Mouse (Mus musculus) cerebellum, adult 9-11 months (tissue): ENCODE data around the gene Nt5dc2.

Experiments used
- DNase-seq: peaks from one replicate; pipeline ENCODE4 v3.0.0; 2022

The Nt5dc2 gene

DNA sequence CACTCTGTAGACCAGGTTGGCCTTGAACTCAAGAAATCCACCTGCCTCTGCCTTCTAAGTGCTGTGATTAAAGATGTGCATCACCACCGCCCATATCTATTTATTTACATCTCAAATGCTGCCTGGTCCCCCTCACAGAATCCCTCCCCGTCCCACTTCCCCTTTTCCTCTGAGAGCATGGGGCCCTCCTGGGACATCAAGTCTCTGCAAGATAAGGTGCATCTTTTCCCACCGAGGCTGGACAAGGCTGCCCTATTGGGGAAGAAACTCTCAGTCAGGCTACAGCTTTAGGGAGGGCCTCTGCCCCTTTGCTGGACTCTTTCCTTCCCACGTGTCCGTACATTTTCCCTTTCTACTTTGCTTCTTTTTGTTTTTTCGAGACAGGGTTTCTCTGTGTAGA is 38.7 kb downstream of the Nt5dc2 start:
- DNase-seq = peak; percentile 17

DNA sequence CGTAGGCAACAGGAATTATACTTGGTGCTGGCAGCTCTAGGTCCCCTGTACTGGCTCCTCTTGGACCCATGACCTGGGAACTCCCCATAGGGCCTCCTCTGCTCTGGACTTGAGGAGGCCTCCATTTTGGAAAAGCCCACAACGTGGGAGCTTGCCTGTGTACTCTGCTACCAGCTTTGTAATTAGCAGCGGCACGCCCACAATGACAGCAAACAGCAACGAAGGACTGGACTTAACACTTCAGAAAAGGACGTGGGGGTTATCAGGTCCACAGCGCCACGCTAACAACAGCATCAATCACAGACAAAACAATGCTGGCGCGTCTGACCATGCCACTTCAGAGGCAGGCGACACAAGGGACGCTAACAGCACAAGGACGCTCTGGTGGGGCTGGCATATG is 40.1 kb downstream of the Nt5dc2 start:
- no peak for DNase-seq

DNA sequence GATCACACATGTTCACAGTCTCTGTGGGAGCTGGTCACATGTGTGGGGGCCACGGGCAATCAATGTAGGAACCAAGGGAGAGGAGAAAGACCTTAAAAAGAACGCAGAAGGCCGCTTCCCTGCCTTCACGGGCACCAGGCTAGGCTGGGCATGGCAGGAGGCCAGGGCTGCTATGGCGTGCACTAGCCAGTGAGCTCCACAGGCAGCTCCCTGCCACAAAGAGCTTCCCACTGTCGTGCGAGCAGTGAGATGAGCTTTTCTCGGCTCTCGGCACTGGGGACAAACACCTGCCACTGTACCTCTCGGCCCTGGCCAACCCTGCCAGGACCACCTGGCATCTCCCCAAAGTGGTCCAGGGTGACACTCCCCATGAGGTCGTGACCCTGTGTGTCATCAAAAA is 40.5 kb downstream of the Nt5dc2 start:
- peak; percentile 76 for DNase-seq

DNA sequence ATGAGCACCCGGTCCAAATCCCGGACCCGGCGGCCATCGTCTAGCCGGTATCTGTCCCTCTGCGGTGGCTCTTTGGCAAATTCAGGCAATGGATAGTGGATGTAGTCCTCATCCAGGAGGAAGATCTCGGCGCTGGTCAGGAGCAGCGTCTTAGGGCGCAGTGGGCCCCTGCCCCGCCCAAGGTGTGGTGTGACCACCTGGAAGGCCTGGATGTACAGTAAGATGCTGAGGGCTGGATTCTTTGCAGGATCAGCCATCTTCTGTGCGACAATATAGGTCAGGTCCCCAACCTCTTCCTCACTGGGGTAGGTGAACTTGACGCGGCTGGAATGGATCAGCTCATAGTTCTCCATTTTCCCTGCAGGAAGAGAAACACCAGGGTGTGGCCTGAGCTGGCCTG is 41.0 kb downstream of the Nt5dc2 start:
- no peak for DNase-seq

DNA sequence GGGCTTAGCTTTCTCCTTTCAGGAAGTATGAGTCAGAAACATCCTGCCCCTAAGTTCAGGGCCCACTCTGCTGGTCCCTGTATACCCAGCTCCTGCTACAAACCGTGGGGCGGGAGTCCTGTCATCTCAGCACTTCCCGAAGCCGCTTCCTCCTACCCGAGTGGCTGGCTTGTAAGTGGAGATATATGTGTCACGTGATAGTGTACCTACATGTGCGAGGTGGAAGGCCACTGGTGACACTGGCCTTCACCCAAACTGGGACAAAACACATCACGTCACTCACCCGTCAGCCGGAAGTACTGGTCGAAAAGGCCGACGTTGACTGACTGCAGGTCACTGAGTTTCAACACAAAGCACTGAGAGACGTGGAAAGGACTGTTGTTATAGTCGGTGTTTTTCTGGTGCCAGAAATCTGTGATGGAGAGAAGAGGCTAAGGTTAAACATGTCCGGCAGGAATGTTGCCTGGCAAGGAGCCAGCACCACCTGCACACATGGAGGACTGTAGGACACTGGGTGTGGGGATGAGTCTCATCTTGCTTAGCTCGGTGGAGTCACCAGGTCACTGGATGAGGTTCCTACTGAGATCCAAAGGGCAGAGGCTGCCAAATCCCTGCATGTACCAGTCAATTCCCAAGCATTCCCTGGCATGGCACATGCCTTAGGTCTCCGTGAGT is 42.1 kb downstream of the Nt5dc2 start:
- DNase-seq = peak; percentile 78

DNA sequence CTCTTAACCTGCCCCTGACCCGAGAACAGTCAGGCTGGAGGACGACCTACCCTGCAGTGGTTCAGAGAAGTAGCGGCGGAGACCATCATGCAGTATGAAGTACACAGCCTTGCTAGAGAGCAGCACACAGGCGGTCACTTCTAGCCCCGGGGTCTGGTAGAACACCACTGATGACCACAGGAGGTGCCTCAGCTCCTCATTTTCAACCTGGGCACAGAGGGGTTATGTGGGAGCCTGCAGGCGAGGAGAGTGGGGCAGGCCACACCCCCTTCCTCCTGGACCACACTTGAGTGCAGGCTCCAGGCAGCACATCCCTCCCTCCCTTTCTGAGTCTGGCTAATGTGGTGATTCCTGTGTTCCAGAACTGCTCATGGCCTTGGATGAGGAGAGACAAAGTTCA is 42.7 kb downstream of the Nt5dc2 start:
- DNase-seq = no peak

DNA sequence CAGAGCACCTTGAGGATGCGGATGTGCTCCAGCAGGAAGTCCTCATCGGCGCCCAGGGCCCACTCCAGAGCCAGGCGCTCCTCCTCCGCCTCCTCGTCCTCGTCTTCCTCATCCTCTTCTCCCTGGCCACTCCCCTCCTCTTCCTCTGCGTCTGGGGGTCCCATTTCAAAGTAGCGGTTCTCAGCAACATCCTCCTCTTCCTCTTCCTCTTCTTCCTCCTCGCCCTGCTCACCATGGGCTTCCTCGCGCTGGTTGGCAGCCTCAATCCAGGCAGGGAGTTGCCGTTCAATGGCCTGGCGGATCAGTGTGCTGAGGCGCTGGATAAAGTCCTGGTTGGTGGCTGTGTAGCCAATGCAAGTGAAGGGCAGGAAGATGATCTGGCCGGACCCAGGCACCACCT is 46.4 kb downstream of the Nt5dc2 start:
- DNase-seq = no peak

DNA sequence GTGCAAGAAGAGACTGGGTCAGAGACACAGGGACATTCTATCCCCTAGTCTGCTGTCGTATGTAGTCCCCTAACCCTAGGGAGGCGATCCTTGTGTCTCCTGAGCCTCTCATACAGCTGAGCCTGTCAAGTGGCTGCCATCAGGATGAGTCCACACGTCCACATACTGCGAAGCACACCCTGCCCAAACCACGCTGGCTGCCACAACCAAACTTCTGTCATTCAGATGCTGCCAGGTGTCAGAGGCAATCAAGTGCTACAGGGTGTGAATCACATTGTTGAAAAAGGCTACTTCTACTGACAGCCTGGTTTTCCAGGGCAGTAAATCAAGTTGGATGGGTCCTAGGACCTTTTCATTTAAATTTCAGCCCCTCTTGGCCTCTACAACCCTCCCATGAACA is 46.9 kb downstream of the Nt5dc2 start:
- DNase-seq = no peak

DNA sequence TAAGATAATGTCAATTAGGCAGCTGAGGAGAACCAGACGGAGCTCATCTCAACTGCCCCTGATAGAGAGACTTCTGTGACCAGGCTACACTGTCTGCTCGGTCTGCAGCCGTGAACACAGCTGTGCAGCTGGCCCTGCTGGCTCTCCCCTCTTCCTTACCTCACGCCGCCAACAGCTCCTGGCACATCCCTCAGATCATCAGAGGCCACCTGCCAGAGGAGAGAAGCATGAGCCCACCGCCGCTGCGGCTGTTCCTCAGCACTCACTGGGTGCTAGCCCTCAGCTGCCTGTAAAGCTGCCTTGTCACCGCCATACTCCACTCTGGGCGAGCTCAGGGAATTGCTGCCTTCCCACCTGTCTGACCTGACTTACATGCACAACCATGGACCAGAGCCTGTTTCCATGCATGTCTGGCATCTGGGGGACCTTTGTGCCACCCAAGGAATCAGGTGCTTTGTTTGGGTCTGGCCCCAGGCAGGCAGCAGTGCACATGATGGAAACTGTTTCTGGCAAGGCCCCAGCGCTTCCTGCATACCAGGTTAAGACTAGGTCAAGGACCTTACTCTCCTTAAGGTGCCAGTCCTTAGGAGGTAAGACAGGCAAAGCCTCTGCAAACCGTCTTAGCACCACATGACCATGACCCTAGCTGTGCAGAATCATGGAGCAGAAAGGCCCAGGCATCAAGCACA is 49.0 kb downstream of the Nt5dc2 start:
- DNase-seq = peak; percentile 34

DNA sequence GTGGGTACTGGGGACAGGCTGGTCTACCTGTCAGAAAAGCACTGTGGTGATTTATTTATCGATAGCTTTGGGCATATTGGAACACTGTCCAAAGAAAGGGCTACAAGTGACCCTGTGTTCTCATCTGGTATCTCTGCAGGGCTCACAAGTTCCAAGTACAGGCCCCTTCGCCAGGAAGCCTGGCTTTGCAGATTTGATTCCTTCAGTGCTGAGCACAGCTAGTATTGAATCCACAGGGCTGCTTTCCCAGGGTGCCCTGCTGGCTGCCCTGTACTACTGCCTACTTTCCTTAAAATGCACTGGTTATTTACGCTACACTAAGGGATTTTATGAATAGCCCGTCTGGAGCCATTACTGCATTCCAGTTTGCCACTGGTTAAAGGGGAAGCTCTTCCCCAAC is 50.7 kb downstream of the Nt5dc2 start:
- no peak for DNase-seq

DNA sequence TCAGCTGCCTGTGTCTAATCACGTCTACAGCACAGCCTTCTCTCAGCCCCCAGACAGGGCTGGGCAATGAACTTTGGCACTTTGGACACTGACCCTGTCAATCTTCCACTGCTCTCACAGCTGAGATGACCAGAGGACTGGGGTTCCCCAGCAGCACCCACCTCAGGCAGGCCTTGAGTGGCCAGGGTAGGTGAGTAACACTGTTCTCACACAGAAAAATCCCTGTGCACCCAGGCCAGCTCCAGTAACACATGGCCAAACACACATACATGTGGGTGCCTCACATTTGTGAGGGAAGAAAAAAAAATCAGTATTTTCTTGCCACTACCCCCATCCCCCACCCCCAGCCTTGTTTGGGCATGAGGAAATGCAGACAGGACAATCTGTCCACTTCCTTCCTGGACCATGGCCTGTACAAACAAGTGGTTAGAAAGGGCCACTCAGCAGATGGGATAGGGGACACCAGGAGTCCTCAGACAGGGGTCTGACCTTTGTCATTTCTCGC is 52.0 kb downstream of the Nt5dc2 start:
- no peak for DNase-seq

DNA sequence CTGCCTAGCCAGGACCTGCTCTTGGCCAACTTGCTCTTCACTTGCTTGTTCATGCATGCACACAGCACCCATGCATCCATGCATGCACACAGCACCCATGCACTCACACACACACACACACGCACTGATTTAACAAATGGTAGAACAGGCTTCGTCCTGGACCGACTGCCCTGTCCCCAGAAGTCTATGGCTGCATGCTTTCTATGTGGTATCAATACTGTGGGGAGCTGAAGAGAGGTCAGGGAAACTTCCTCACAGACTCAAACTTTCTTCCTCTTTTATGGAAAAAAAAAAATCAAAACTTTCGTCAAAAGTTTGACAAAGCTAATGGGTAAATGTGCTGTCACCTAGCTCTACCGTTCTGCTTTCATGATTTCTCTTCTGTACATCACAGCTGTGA is 52.7 kb downstream of the Nt5dc2 start:
- no peak for DNase-seq

DNA sequence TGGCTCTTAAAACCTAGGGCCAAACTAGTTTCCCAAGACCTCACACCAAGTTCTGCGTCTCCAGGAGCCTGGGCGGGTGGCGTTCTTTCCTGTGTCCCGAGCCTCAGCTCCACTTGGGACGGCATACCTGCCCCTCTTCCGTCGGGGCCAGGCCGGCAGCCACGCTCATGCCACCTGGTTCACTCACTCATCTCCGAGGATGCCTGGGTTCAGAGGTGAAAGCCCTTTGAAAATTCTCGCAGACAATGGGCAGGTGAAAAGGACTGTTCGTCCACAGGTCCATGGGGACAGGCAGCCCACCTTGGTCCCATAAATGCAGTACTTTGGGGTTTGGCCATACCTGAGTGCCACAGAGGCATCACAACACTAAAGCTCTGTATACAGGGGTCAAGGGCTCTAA is 53.3 kb downstream of the Nt5dc2 start:
- no peak for DNase-seq

DNA sequence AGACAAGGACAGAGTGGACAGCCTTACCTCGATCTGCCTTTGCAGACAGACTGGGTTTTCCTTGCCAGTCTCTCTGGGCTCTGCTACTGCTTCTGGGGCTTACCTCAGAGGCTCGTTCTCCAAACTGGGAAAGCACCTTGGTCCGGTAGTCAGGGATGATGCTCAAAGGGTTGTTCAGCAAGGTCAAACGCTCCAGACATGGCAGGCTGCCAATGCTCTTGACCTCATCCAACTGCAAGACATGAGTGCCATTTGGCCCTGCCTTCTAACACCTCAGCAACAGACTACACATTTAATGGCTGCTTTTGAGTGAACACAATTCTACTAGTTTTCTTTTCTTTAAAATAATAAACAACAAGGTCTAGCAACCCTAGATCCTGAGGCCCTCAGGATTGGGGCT is 55.8 kb downstream of the Nt5dc2 start:
- peak; percentile 36 for DNase-seq
